Mouse (Mus musculus) right cerebral cortex, postnatal 36 days (tissue): ENCODE measurements at regions not wholly inside any gene's neighbourhood (a gene's known extent, or its start where the extent isn't known, plus 50 kb on each side); places are given as distances from the start of the nearest gene placed in this dataset.
A peak's percentile ranks its signal among the peaks of the same experiment; 100 is the strongest.

Experiments
- DNase-seq, 2 experiments: peaks; one replicate each; pipeline ENCODE4 v3.0.0; 2022; ENCODE audit warnings: low spot score in 2 of 2, mixed read lengths in 1 of 2

DNA sequence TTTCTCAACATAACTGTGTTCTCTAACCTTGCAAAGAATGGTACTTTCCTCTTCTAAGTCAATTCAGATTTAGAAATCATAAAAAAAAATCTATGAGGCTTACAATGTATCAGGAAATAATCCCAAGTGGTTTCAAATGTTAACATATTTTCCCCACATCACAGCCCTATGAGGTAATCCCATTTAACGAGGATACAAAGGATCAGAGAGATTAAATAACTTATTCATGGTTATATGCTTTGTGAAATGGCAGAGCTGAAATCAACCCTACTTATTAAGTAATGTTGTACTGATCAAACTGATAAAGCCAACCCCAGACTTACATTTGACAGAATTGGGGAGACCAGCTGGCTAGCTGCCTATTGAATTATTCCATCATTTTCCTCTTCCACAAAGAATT lies 614.4 kb downstream of the Ntrk3 start:
- DNase-seq = no peak

GRCm38 (mm10) chr7:78121151-78121486 lies 616.7 kb downstream of the Ntrk3 start:
- DNase-seq = no peak

- DNase-seq = no peak
These were observed 617.2 kb downstream of the Ntrk3 start for GRCm38 (mm10) chr7:78120462-78121150.

DNA sequence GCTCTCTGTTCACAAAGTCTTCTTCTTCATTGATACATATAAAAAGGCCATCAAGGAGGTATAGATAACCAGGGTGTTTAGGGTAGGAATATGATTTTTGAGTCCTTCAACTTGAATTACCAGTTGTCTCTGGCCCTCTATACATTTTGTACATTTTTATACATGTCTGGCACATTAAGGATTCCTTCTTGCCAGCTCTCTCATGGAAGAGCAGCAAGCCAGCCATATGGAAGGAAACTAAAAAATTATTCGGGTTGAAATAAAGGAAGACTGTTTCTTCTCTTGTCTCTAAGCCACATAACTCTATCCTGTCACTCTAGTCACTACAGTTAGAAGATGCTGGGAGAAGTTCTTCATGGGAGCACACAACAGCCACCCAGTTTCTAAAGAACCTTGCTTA lies 618.0 kb downstream of the Ntrk3 start:
- DNase-seq = no peak

DNA sequence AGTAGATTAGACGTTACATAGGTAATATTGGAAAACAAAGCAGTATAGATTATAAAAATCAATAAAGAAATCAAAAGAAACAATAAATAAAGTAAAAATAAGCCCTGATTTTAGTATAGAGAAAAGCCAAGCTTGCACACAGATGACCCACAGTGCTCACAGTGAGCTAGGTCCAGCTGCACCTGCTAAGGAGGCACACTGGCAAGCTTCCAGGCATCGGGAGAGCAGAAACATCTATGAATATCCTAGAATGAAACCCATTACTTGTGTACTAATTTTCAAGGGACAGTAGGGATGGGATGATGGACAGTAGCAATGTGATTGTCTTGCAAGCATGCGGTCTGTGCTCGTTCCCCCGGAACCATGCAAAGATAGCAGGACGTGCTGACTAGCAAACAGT lies 626.5 kb downstream of the Ntrk3 start:
- DNase-seq = no peak

DNA sequence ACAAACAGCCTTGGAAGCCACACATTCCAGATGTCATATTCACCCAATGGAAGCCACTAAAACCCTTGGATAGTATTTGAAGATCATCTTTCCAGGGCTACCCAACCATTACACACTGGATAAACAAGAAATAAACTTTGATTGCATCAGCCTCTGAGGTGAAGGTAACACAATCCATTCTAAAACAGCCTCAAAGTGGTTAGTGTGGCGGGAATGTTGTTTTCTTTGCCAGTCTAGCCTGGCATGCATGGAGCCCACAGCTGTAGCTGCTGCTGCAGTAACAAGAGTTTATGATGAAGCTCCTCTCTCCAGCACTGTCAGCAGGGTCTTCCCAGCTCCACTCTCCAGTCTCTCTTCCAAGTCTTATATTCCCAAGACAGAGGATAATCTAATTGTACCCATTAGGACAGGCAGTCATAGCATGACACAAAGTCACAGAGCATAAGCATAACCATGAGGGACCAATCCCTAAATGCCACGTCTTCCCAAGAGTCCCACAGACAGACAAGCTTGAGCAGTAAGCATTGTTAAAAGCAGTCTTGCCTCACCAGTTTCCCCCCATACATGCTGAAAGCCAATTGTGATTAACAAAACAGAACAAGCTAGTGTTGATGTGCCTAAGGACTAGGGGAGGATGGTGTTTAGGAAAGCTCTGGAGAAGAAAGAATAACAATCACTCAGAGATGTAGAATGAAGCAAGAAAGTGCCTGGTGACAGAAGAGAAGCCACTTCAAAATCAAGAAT lies 634.1 kb downstream of the Ntrk3 start:
- no peak for DNase-seq

DNA sequence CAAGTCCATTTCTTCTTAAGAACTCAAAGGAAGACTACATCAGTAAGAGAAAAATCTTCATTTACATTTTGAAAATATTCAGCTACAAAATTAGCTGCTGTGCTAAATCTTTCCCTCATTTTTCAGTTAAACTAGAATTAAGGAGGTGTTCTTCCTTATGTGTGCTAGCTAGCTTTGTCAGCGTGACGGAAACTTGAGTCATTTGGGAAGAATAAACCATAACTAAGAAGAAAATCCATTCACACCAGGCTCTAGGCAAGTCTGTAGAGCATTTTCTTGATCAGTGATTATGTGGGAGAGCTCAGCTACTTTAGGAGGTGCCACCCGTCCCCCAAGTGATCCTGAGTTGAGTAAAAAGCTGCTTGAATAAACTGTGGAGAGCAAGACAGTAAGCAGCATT lies 635.4 kb downstream of the Ntrk3 start:
- peak in 1 of 2 experiments; percentile 2 for DNase-seq

GRCm38 (mm10) chr7:78086566-78087008 lies 651.2 kb downstream of the Ntrk3 start:
- DNase-seq = peak in 1 of 2 experiments; percentile 23

GRCm38 (mm10) chr7:78085783-78086565 lies 651.8 kb downstream of the Ntrk3 start:
- peak in 1 of 2 experiments; percentile 7 for DNase-seq

GRCm38 (mm10) chr7:78079708-78080107 lies 658.1 kb downstream of the Ntrk3 start:
- DNase-seq = no peak

DNA sequence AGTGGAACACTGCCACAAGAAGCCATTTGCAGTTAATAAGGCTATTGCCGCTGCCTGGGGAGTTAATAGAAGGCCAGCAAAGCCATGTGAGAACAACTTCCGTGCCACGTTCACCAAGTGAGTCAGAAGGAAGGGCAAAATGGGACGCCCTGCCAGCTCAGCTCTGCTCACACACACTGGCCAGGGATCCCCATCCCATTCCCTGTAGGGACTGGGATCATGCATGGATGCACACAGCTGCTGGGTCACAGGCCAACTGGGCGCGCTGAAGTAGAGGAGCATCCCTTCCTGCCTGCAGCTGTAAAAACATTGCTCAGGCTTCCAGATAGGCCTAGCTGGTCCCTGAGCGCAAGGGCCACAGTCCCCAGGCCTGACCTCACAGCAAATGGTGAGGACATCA lies 666.7 kb downstream of the Ntrk3 start:
- no peak for DNase-seq

DNA sequence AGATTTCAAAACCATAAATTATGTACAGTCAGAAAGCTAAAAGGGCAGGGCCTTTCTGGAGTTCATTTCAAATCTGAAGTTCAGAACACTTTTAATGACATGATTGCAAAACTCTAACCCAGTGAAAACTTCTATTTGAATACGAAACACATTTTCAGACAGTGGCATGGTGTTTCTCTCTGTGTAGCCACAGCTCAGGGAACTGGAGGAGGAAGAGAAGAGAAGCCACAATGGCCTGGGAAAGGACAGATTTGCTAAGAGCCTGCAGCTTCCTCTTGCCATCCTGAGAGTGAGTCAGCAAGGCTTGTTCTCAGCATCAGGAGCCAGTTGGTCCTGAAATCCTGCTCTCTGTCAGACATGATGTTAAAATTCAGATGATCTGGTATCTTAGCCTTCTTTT lies 676.2 kb downstream of the Ntrk3 start:
- DNase-seq = no peak

- no peak for DNase-seq
These were observed 688.2 kb downstream of the Ntrk3 start for GRCm38 (mm10) chr7:78049606-78050005.

DNA sequence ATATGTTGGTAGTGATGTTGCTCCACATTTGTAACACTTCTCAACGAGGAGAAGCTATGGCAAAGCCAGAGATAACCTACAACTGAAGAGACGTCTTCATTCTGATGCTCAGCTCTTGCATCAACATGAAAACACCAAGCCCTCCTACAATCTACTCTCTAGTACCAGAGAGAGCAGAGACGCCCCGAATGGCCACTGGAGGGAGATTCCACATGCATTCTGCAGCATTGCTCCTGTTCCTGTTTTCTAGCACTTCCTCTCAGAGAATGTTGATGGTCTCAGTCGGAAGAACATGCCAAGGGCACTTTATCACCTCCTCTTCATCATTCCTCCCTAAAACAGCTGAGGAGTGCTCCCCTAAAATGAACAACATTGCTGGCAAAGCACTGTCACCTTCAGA lies 692.4 kb downstream of the Ntrk3 start:
- no peak for DNase-seq

- DNase-seq = no peak
These were observed 706.8 kb downstream of the Ntrk3 start for GRCm38 (mm10) chr7:78031032-78031431.

DNA sequence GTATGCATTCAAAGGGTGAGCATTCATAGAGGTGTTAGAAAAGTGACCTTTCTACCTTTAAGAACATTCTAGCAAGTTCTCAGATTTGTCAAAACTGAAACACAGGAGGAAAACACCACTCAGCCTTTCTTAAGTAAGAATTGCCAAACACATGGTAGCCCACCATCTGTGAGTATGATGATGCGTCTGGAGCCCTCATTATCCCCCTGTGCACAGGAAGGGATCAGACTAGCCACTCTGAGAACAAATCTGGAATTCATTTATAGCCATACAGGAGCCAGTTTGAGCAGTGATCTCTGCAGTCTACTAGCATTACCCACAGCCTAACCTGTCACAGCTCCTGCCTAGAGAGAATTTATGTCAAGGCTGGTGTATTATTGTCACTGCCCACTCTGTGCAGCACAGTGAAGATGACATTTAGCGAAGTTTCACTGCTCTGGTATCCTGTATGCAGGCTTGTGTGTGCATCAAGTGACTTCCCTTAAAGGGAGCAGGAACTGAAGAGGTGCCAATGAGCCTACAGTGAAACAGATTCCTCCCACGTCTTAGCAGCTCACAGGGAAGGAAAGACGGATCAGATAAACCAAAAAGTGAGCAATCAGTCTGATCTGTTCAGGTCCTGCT lies 710.7 kb downstream of the Ntrk3 start:
- DNase-seq = peak; percentile 37 to 71

GRCm38 (mm10) chr7:78023591-78023990 lies 714.2 kb downstream of the Ntrk3 start:
- DNase-seq = no peak

- peak in 1 of 2 experiments; percentile 9 for DNase-seq
These were observed 714.7 kb downstream of the Ntrk3 start for GRCm38 (mm10) chr7:78023075-78023474.

DNA sequence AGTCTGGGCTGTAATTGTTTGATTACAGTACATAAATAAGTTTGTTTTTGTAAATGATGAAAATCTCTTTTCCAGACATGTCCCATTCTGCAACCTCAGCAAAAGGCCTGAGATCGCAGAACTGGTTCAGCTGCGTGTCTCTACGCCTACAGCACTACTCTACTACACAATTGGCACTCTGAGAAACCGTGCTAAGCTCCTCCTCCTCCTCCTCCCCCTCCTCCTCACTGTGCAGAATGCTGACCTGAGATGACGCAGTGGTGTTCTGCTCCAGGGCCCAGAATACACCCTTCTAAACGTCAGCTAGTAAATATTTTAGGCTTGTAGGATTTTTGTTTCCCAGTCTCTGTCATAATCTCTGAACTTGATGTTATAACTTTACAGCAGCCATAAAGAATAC lies 724.2 kb downstream of the Ntrk3 start:
- DNase-seq = no peak

- DNase-seq = no peak
These were observed 734.7 kb downstream of the Ntrk3 start for GRCm38 (mm10) chr7:78003086-78003485.

DNA sequence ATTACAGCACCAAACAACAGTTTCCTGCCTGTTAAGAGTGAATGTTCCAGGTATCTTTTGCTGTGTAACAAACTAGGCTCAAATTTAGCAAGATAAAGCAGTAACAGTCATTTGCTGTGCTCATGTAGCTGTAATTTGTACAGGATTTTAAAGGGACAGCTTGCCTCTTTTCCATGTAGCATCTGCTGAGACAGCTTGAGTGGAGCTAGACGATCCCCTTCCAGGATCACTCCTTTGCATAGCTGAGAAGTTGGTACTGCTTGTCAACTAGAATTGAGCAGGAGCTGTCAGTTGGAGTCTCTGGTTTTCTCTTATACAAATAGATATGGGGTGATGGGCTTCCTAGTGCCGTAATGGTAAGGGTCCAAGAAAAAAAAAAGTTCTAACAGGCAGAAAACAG lies 744.0 kb downstream of the Ntrk3 start:
- DNase-seq = no peak

- DNase-seq = no peak
These were observed 747.7 kb downstream of the Ntrk3 start for GRCm38 (mm10) chr7:77990150-77990549.
